Mouse (Mus musculus) liver, embryonic 12.5 days (tissue): Measurements from ENCODE around the gene Hipk2. TPM values are rescaled to one million over a fixed set of nuclear protein-coding genes. Genes with fewer than 3 reads are reported as not detected.
A peak's percentile ranks its signal among the peaks of the same experiment; 100 is the strongest.

Source experiments
- ATAC-seq: fragments of 200-750 bp; cut with Nextera tagmentation; 2 replicates; pipeline ENCODE4 v1.8.0; 2017; ENCODE audit warnings: moderate number of reproducible peaks, mild to moderate bottlenecking, moderate library complexity
- H3K27ac ChIP-seq: fragments of 300-500 bp; sonication (generic); 2 replicates; pipeline ENCODE4 v1.5.1; 2016; ENCODE audit warnings: mild to moderate bottlenecking
- H3K27me3 ChIP-seq: fragments of 300-500 bp; sonication (generic); replicated peaks from 2 replicates; pipeline ENCODE4 v1.6.1; 2016; ENCODE audit warnings: mild to moderate bottlenecking, moderate library complexity
- H3K36me3 ChIP-seq: fragments of 300-500 bp; sonication (generic); 2 replicates; pipeline ENCODE4 v1.6.1; 2016; ENCODE audit warnings: mild to moderate bottlenecking, moderate library complexity
- H3K4me1 ChIP-seq: fragments of 300-500 bp; sonication (generic); 2 replicates; pipeline ENCODE4 v1.6.1; 2016
- H3K4me2 ChIP-seq: fragments of 300-500 bp; sonication (generic); 2 replicates; pipeline ENCODE4 v1.6.1; 2016; ENCODE audit warnings: mild to moderate bottlenecking, moderate library complexity
- H3K4me3 ChIP-seq: fragments of 300-500 bp; sonication (generic); 2 replicates; pipeline ENCODE4 v1.5.1; 2016; ENCODE audit warnings: mild to moderate bottlenecking, moderate library complexity
- H3K9ac ChIP-seq: fragments of 300-500 bp; sonication (generic); 2 replicates; pipeline ENCODE4 v1.6.1; 2016; ENCODE audit warnings: mild to moderate bottlenecking, moderate library complexity
- H3K9me3 ChIP-seq: fragments of 300-500 bp; sonication (generic); replicated peaks from 2 replicates; pipeline ENCODE4 v1.6.1; 2016; ENCODE audit warnings: mild to moderate bottlenecking, moderate library complexity
- WGBS: fragments of 180-500 bp; shearing (Covaris S2); methylation state at CpG from one replicate; pipeline ENCODE4 v1.1.7; 2016; ENCODE audit not compliant: insufficient replicate concordance; 5-methylcytosine and 5-hydroxymethylcytosine counted together
- polyA plus RNA-seq: library from polyadenylated mRNA; unstranded; fragments of >200 nt; fragmentation: Nextera tagmentation; extraction: Ambion mirVana; gene quantifications from 2 replicates; pipeline ENCODE4 v1.2.1, GENCODE M21; 2016

Gene Hipk2
- polyA plus RNA-seq, 1 experiment from 2014 or later, result 26.8 TPM

DNA sequence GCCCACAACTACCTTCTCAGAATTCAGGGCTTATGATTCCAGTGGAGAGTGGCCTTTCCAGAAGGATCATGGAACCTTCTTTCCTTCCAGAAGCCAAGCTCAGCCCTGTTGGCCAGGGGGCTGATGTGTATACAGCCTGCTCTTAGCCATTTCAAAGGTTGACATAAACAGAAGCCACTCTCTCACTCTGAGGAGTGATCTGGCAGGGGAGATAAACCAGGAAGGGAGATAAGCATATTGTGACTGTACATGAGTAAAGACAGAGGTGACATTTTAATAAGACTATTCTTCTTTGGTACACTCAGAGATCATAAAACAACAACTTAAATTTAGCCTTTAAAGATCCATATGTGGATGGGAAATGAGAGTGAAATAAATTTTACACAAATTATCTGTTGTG is 97.1 kb downstream of the Hipk2 start:
- Histone ChIP-seq H3K4me3 (no peak overlapping the region), H3K9ac (peak overlapping the region; percentile 53), H3K4me1 (peaks cover 50% of the 10 kb centered on the region), H3K9me3 (no peaks in the 10 kb centered on the region), H3K4me2 (peak overlapping the region; percentile 54), H3K27me3 (no peaks in the 10 kb centered on the region), H3K36me3 (peaks cover 21% of the 10 kb centered on the region), H3K27ac (peak overlapping the region; percentile 78)
- ATAC-seq, result peak; percentile 95

DNA sequence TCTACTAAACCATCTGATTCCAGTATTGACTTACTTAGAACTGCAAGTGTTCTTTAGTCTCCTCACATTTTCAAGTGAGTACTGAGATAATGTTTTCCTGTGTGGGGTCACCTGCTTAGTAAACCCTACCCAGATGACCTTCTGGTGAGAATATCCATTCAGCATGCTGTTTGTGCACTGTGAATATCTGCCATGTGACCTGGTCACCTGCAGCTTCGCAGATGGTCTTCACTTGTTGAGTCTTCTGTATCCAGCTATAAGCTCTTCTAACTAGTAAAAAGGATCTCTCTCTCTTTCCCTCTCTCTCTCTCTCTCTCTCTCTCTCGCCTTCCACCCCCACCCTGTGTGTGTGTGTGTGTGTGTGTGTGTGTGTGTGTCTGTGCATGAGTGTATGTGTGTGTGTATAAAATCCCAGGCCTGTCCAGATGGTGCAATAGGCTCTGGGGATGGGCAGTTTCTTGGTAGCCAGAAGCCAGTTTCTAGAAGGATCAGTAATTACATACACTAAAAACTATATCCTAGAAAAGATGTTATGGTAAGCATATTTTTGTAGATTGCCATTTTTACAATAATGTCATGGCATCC is 99.9 kb downstream of the Hipk2 start:
- WGBS, result 60% methylated on average over 2 of the region's 2 CpGs
- no peak for ATAC-seq
- Histone ChIP-seq H3K4me2 (no peak overlapping the region), H3K4me3 (no peak overlapping the region), H3K27ac (no peak overlapping the region), H3K36me3 (peaks cover 33% of the 10 kb centered on the region), H3K9ac (no peak overlapping the region), H3K9me3 (no peaks in the 10 kb centered on the region), H3K27me3 (no peaks in the 10 kb centered on the region), H3K4me1 (peaks cover 73% of the 10 kb centered on the region)

DNA sequence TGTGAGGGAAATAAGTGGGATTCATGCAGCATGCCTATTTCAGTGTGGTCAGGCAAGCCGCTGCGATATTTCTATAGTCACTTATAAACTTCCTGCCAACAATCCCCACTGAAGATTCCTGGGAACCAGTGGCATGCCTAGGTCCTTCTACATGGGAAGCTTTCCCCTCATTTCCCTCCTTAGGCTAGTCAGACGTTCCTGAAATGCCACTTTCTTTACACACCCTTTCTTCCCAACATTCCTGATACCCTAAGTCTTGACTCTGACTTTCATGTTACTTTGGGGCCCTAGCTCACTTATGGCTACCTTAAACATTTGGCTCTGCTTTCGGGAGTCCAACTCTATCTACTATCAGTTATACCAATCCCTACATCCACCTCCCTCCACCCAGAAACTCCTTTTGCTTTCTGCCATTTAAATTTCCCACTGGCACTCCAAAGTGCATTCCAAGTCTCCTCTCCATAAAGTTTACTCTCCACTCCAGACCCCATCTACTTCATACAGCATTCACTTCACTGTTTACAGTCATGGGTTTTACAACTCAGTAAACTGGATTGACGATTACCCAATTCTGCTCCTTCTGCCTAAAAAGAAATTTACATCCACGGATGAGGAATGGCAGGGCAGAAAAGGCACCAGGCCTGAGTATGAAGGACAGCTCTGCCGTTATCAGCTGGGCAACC is 103.0 kb downstream of the Hipk2 start:
- no peak overlapping the region for H3K4me2 ChIP-seq
- H3K4me3 ChIP-seq, result no peak overlapping the region
- peaks cover 56% of the 10 kb centered on the region for H3K36me3 ChIP-seq
- no peak overlapping the region for H3K27ac ChIP-seq
- no peaks in the 10 kb centered on the region for H3K9me3 ChIP-seq
- no peak overlapping the region for H3K9ac ChIP-seq
- no peak for ATAC-seq
- H3K4me1 ChIP-seq, result peaks cover 55% of the 10 kb centered on the region
- WGBS, result 78% methylated on average over 7 of the region's 7 CpGs
- H3K27me3 ChIP-seq, result no peaks in the 10 kb centered on the region

DNA sequence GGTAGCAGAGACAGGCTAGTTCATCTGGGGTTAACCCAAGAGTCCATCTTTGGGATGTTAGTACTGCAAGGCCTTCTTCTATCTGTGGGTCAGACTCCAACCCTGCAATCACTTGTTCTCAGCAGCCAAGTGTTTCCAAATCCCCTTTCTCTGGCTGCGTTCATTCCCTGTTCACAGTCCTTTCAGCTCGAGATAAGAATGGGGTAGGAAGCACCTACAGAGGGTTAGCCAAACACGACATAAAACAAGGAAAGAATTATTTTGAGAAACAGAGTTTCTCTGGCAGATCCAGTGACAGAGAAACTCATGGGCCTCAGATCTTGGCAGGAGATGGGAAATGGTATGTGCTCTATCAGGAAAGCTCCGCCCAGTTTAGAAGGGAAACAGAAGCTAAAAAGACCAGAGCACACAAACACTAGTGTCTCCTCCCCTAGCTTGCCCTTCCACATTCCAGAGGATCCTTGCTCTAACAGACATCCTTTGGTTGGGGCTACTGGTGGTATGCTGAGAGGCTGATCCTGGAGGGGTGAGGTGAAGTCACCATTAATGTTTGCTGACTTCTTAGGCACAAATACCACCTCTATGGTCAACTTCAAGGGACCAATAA is 104.8 kb downstream of the Hipk2 start:
- Histone ChIP-seq H3K27ac (peak overlapping the region; percentile 22; the same call in 1 of the 2 replicates), H3K4me3 (no peak overlapping the region), H3K36me3 (peaks cover 67% of the 10 kb centered on the region), H3K4me2 (no peak overlapping the region), H3K9ac (no peak overlapping the region), H3K4me1 (peaks cover 50% of the 10 kb centered on the region), H3K9me3 (no peaks in the 10 kb centered on the region), H3K27me3 (no peaks in the 10 kb centered on the region)
- no peak for ATAC-seq
- WGBS, result 52% methylated on average over 4 of the region's 4 CpGs

DNA sequence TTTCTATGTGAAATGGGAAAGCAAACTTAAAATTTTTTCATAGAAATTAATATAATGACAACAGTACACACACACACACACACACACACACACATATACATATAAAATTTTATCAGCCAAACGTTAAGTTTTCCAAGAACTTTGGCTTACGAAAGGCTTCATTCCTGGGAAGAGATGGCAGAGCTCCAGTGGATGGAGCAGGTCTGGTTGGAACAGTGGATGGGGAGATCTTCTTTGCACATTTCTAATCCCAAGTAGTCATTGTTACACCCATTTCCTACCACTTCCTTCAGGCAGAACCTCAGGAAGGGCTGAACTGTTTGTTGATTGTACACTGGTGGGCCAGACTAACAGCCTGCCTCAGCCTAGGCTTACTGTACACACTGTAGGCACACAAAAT is 106.3 kb downstream of the Hipk2 start:
- Histone ChIP-seq H3K4me1 (peaks cover 55% of the 10 kb centered on the region), H3K36me3 (peaks cover 77% of the 10 kb centered on the region), H3K4me3 (no peak overlapping the region), H3K9ac (no peak overlapping the region), H3K27ac (no peak overlapping the region), H3K9me3 (no peaks in the 10 kb centered on the region), H3K27me3 (no peaks in the 10 kb centered on the region), H3K4me2 (no peak overlapping the region)
- WGBS, result 88% methylated on average over 2 of the region's 2 CpGs
- no peak for ATAC-seq

DNA sequence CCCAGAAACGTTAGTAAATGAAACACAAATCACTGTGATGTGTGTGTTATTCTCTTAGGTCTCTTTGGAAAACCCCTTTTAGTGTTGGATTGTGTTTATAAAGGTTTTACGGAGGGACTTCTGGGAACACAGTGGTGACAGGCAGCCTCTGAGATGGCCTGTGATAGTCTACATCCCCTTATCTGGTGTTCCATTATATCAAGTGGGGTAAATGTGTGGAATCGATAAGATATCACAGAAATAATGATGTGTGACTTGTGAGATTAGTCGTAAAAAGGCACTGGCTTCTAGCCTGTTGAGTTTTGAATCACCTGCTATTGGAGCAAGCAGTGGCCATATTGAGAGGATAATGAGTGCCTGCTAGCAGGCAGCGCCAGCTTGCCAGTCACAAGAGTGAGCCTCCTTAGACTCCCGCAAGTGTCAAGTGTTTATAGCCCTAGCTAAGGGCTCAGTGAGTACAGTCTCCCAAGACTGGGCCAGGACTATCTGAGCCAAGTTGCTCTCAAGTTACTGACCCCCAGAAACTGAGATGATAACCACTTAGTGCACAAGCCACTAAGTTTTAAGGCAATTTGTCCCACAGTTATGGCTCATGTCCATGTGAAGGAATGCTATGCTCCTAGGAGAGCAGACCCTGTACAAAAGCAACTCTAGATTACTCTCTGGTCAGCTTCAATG is 113.2 kb downstream of the Hipk2 start:
- Histone ChIP-seq H3K36me3 (peaks cover 77% of the 10 kb centered on the region), H3K27ac (no peak overlapping the region), H3K4me2 (no peak overlapping the region), H3K4me3 (no peak overlapping the region), H3K4me1 (peaks cover 72% of the 10 kb centered on the region), H3K9ac (no peak overlapping the region), H3K27me3 (no peaks in the 10 kb centered on the region), H3K9me3 (no peaks in the 10 kb centered on the region)
- ATAC-seq, result peak; percentile 53; the same call in 1 of the 2 replicates
- 69% methylated on average over 6 of the region's 6 CpGs for WGBS

DNA sequence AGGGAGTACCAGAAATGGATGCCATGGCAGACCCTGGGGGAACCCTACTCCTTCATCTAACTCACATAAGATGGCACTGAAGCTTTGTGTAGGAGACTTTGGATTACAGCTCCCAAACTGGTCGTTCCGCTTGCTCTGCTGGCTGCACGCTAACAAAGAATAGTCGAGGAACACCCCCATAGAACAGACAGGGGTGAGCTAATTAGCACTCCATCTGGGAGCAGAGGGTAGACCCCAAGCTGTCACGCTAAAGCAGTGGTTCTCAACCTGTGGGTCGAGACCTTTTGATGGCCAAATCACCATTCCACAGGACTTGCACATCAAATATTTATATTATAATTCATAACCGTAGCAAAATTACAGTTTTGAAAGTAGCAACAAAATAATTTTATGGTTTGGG is 114.0 kb downstream of the Hipk2 start:
- no peak overlapping the region for H3K27ac ChIP-seq
- H3K4me2 ChIP-seq, result no peak overlapping the region
- H3K27me3 ChIP-seq, result no peaks in the 10 kb centered on the region
- no peaks in the 10 kb centered on the region for H3K9me3 ChIP-seq
- H3K4me1 ChIP-seq, result peaks cover 79% of the 10 kb centered on the region
- H3K9ac ChIP-seq, result no peak overlapping the region
- peaks cover 70% of the 10 kb centered on the region for H3K36me3 ChIP-seq
- 89% methylated on average over 7 of the region's 7 CpGs for WGBS
- ATAC-seq, result no peak
- H3K4me3 ChIP-seq, result no peak overlapping the region

DNA sequence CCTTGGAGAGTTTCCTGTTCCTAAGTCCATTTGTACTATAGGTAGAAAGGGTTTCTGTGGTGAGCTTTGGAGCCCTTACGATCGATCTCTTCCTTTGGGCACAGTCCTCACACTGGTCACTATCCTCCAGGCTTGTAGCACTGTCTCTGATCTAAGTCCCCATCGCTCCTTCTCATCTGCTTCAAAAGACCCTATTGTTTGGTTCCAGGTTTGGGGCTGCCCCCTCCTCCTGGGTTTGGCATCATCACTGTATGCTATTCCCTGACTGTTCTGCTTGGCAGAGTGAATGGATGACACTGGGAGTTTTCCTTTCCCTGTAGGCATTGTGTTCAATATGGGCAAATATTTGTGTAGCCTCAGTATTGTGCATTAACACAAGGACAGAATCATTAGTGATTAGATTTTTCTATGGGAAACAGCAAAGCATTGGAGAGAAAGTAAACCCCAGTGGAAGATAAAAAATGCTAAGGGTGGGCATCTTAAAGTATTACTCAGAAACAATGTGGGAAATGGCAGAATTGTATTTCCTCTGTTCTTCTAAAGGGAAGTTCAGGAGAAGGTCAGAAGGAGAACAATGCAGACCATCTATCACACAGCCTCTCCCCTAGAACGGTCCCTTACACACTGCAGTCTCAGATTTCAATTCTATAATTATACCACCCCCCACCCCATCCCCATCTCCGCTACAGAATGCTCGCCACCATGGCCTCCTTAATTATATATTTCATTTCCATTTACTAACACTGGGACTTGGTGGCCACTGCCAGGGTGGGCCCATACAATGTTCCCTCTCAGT is 114.9 kb downstream of the Hipk2 start:
- H3K36me3 ChIP-seq, result peaks cover 65% of the 10 kb centered on the region
- peaks cover 88% of the 10 kb centered on the region for H3K4me1 ChIP-seq
- ATAC-seq, result no peak
- H3K9me3 ChIP-seq, result no peaks in the 10 kb centered on the region
- no peak overlapping the region for H3K4me2 ChIP-seq
- no peak overlapping the region for H3K9ac ChIP-seq
- 76% methylated on average over 6 of the region's 6 CpGs for WGBS
- H3K27ac ChIP-seq, result peak overlapping the region; percentile 45
- no peak overlapping the region for H3K4me3 ChIP-seq
- H3K27me3 ChIP-seq, result no peaks in the 10 kb centered on the region

DNA sequence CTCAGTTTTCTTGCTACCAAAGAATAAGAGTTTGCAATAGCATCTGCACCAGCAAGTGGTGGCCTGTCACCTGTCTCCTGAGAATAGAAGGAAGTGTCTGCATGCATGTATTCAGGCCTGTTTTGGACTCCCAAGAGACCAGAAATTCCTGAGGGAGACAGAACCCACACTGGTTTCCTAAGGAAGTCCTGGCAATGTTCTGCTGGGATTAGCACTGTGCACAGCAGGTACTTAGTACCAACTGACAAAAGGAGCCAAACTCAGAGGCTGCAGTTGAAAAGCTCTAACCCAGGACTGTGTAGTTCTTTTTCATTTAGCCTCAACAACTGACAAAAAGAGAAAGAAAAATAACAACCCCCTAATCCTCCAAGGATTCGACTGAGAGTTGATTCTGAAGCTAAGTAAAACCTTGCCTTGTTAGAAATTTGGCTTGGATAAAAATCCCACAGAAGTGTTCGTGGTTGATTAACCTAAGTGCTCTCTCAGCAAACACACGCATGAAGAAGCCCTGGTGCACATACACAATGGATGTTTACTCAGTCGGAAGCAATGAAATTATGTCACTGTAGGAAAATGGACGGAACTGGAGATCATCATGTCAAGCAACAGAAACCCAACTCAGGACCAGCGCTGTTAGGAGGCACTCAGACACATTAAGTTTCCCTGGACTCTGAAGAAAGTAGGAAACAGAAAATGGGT is 115.9 kb downstream of the Hipk2 start:
- H3K4me3 ChIP-seq, result no peak overlapping the region
- 81% methylated on average over 6 of the region's 6 CpGs for WGBS
- no peaks in the 10 kb centered on the region for H3K27me3 ChIP-seq
- peaks cover 57% of the 10 kb centered on the region for H3K36me3 ChIP-seq
- peaks cover 82% of the 10 kb centered on the region for H3K4me1 ChIP-seq
- peak overlapping the region; percentile 45; the same call in 1 of the 2 replicates for H3K27ac ChIP-seq
- no peaks in the 10 kb centered on the region for H3K9me3 ChIP-seq
- H3K9ac ChIP-seq, result no peak overlapping the region
- no peak overlapping the region for H3K4me2 ChIP-seq
- ATAC-seq, result no peak

DNA sequence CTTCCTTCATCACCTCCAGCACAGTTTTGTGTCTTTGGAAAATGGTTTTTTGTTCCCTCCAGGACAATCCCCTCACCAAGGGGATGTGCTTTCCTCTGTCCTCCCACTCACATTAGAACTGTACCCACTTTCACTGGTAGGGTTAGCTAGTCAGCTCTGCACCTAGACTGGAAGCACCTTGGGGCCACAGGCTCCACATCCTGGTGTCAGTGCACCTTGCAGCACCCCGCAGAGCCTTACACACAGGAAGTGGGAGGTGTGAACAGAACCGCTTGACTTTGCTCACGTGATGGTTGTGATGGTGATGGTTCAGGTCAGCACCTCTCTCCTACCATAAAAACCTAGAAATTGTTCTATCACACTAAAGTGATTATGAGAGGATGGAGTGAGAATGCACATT is 116.8 kb downstream of the Hipk2 start:
- WGBS, result 81% methylated on average over 3 of the region's 3 CpGs
- peaks cover 62% of the 10 kb centered on the region for H3K36me3 ChIP-seq
- H3K4me3 ChIP-seq, result no peak overlapping the region
- H3K4me1 ChIP-seq, result peaks cover 74% of the 10 kb centered on the region
- H3K27ac ChIP-seq, result no peak overlapping the region
- H3K27me3 ChIP-seq, result no peaks in the 10 kb centered on the region
- no peak overlapping the region for H3K9ac ChIP-seq
- H3K4me2 ChIP-seq, result no peak overlapping the region
- no peaks in the 10 kb centered on the region for H3K9me3 ChIP-seq
- no peak for ATAC-seq

DNA sequence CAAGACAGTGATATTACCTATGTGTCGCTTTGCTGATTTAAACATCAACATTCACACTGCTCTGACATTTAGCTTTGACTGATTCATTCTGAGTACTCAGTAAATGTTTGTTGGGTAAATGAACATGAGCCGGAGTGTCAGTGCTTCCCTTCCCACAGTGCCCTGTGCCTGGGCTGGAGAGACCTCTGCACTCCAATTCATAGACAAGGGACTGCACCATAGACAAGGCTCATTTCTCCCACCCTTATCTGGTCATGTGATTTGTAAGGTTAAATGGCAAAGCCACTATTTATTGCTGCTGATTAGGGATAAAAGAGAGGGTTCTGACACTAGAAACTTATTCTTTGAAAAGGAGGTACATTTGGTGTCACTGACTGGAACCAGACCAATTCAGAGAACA is 118.4 kb downstream of the Hipk2 start:
- no peak for ATAC-seq

More for the DNA sequence above, 118.4 kb downstream of the Hipk2 start:
- Histone ChIP-seq H3K36me3 (peaks cover 65% of the 10 kb centered on the region), H3K4me2 (no peak overlapping the region), H3K9ac (no peak overlapping the region), H3K27ac (no peak overlapping the region), H3K4me1 (peaks cover 63% of the 10 kb centered on the region), H3K27me3 (no peaks in the 10 kb centered on the region), H3K9me3 (no peaks in the 10 kb centered on the region), H3K4me3 (no peak overlapping the region)
- 90% methylated on average over 2 of the region's 2 CpGs for WGBS
